Mouse (Mus musculus): Measurements from ENCODE around the gene Krt73. TPM values are rescaled to one million over a fixed set of nuclear protein-coding genes. Genes with fewer than 3 reads are reported as not detected.

The Krt73 gene
- polyA plus RNA-seq, 1 experiment from 2014 or later: not detected

- no peak within 1 kb of the TSS for H3K4me3 ChIP-seq (replicated peaks)
- no peak within 1 kb of the TSS for H3K27ac ChIP-seq (replicated peaks)
- H3K27me3 ChIP-seq: no peaks in the 10 kb centered on the region
- WGBS (ENCODE audit: insufficient replicate concordance): 75% methylated on average over 18 of the region's 18 CpGs
- no peak for ATAC-seq (ENCODE audit: insufficient read depth)
- H3K4me1 ChIP-seq (replicated peaks): no peaks in the 10 kb centered on the region
- H3K9me3 ChIP-seq (replicated peaks): no peaks in the 10 kb centered on the region
- no peak within 1 kb of the TSS for H3K9ac ChIP-seq
- H3K36me3 ChIP-seq (replicated peaks): no peaks in the 10 kb centered on the region
- H3K4me2 ChIP-seq: no peak within 1 kb of the TSS
Measured at GRCm38 (mm10) chr15:101786360-101786759, 15.8 kb downstream of the Krt73 start, which contains the start of gene Krt72. Krt72 (minus strand) TSS chr15:101786460.

GRCm38 (mm10) chr15:101773420-101773819 lies 28.7 kb downstream of the Krt73 start:
- Histone ChIP-seq H3K27ac (replicated peaks) (no peak overlapping the region), H3K9me3 (replicated peaks) (no peaks in the 10 kb centered on the region), H3K4me3 (replicated peaks) (no peak overlapping the region), H3K9ac (no peak overlapping the region), H3K4me1 (replicated peaks) (no peaks in the 10 kb centered on the region), H3K27me3 (peaks cover 7% of the 10 kb centered on the region; the same call in 1 of the 2 replicates), H3K4me2 (no peak overlapping the region), H3K36me3 (replicated peaks) (no peaks in the 10 kb centered on the region)
- 56% methylated on average over 10 of the region's 10 CpGs for WGBS (ENCODE audit: insufficient replicate concordance)
- ATAC-seq (ENCODE audit: insufficient read depth): no peak

GRCm38 (mm10) chr15:101772711-101773081 lies 29.4 kb downstream of the Krt73 start:
- no peak overlapping the region for H3K9ac ChIP-seq
- no peak for ATAC-seq (ENCODE audit: insufficient read depth)

GRCm38 (mm10) chr15:101772080-101772710 lies 30.0 kb downstream of the Krt73 start:
- Histone ChIP-seq H3K27me3 (peaks cover 7% of the 10 kb centered on the region; the same call in 1 of the 2 replicates), H3K36me3 (replicated peaks) (no peaks in the 10 kb centered on the region), H3K27ac (replicated peaks) (no peak overlapping the region), H3K9ac (no peak overlapping the region), H3K9me3 (replicated peaks) (no peaks in the 10 kb centered on the region), H3K4me1 (replicated peaks) (no peaks in the 10 kb centered on the region), H3K4me3 (replicated peaks) (no peak overlapping the region), H3K4me2 (no peak overlapping the region)
- 44% methylated on average over 5 of the region's 5 CpGs for WGBS (ENCODE audit: insufficient replicate concordance)
- no peak for ATAC-seq (ENCODE audit: insufficient read depth)

More at GRCm38 (mm10) chr15:101772711-101773081, 29.4 kb downstream of the Krt73 start:
- Histone ChIP-seq H3K4me2 (no peak overlapping the region), H3K4me1 (replicated peaks) (no peaks in the 10 kb centered on the region), H3K36me3 (replicated peaks) (no peaks in the 10 kb centered on the region), H3K27me3 (peaks cover 7% of the 10 kb centered on the region; the same call in 1 of the 2 replicates), H3K9me3 (replicated peaks) (no peaks in the 10 kb centered on the region), H3K27ac (replicated peaks) (no peak overlapping the region), H3K4me3 (replicated peaks) (no peak overlapping the region)
- WGBS (ENCODE audit: insufficient replicate concordance): 3% methylated on average over 5 of the region's 5 CpGs

- no peaks in the 10 kb centered on the region for H3K4me1 ChIP-seq (replicated peaks)
- H3K27ac ChIP-seq (replicated peaks): no peak overlapping the region
- no peak for ATAC-seq (ENCODE audit: insufficient read depth)
- H3K4me3 ChIP-seq (replicated peaks): no peak overlapping the region
- H3K9me3 ChIP-seq (replicated peaks): no peaks in the 10 kb centered on the region
- WGBS (ENCODE audit: insufficient replicate concordance): 34% methylated on average over 8 of the region's 8 CpGs
- H3K4me2 ChIP-seq: no peak overlapping the region
- peaks cover 7% of the 10 kb centered on the region; the same call in 1 of the 2 replicates for H3K27me3 ChIP-seq
- no peaks in the 10 kb centered on the region for H3K36me3 ChIP-seq (replicated peaks)
- H3K9ac ChIP-seq: no peak overlapping the region
Measured at GRCm38 (mm10) chr15:101770226-101770625, 31.9 kb downstream of the Krt73 start.

Other genes starting within 250 kb of the Krt73 start
- gene Krt90, start 239.4 kb downstream of the Krt73 start, polyA plus RNA-seq (2015; fragmentation: Nextera tagmentation; extraction: Ambion mirVana): not detected in 2 replicates
- not detected in 2 replicates for gene Krt75, start 228.4 kb downstream of the Krt73 start, polyA plus RNA-seq (2015; fragmentation: Nextera tagmentation; extraction: Ambion mirVana)
- gene Gm5414, start 174.2 kb downstream of the Krt73 start, polyA plus RNA-seq (2015; fragmentation: Nextera tagmentation; extraction: Ambion mirVana): not detected in 2 replicates
- not detected in 2 replicates for gene Gm5478, start 155.0 kb downstream of the Krt73 start, polyA plus RNA-seq (2015; fragmentation: Nextera tagmentation; extraction: Ambion mirVana)
- gene Krt6b, start 122.1 kb downstream of the Krt73 start, polyA plus RNA-seq (2015; fragmentation: Nextera tagmentation; extraction: Ambion mirVana): not detected in 2 replicates
- 0.05 and 0.17 TPM in 2 replicates for gene Krt6a, start 108.0 kb downstream of the Krt73 start, polyA plus RNA-seq (2015; fragmentation: Nextera tagmentation; extraction: Ambion mirVana)
- gene Krt5, start 89.4 kb downstream of the Krt73 start, polyA plus RNA-seq (2015; fragmentation: Nextera tagmentation; extraction: Ambion mirVana): 0.14 and 0.53 TPM in 2 replicates
- gene Krt71, start 59.2 kb downstream of the Krt73 start, polyA plus RNA-seq (2015; fragmentation: Nextera tagmentation; extraction: Ambion mirVana): not detected in 2 replicates
- gene Krt72, start 15.9 kb downstream of the Krt73 start, polyA plus RNA-seq (2015; fragmentation: Nextera tagmentation; extraction: Ambion mirVana): not detected in 2 replicates
- not detected in 2 replicates for gene Krt2, start 15.8 kb upstream of the Krt73 start, polyA plus RNA-seq (2015; fragmentation: Nextera tagmentation; extraction: Ambion mirVana)
- gene Krt1, start 48.4 kb upstream of the Krt73 start, polyA plus RNA-seq (2015; fragmentation: Nextera tagmentation; extraction: Ambion mirVana): 0.08 and 0.70 TPM in 2 replicates
- 0.22 TPM in 1 of 2 replicates, not detected in the other for gene Krt77, start 67.4 kb upstream of the Krt73 start, polyA plus RNA-seq (2015; fragmentation: Nextera tagmentation; extraction: Ambion mirVana)
- not detected in 2 replicates for gene Krt76, start 90.6 kb upstream of the Krt73 start, polyA plus RNA-seq (2015; fragmentation: Nextera tagmentation; extraction: Ambion mirVana)
- 0.22 and 0.29 TPM in 2 replicates for gene Krt4, start 122.4 kb upstream of the Krt73 start, polyA plus RNA-seq (2015; fragmentation: Nextera tagmentation; extraction: Ambion mirVana)
- gene Krt79, start 138.0 kb upstream of the Krt73 start, polyA plus RNA-seq (2015; fragmentation: Nextera tagmentation; extraction: Ambion mirVana): not detected in 2 replicates
- 0.06 TPM in 1 of 2 replicates, not detected in the other for gene Krt78, start 151.9 kb upstream of the Krt73 start, polyA plus RNA-seq (2015; fragmentation: Nextera tagmentation; extraction: Ambion mirVana)
- 114 and 118 TPM in 2 replicates for gene Krt8, start 202.1 kb upstream of the Krt73 start, polyA plus RNA-seq (2015; fragmentation: Nextera tagmentation; extraction: Ambion mirVana)
- 107 and 121 TPM in 2 replicates for gene Krt18, start 225.8 kb upstream of the Krt73 start, polyA plus RNA-seq (2015; fragmentation: Nextera tagmentation; extraction: Ambion mirVana)

Measured in liver, embryonic 15.5 days (tissue).